Mouse (Mus musculus) stomach, embryonic 15.5 days (tissue): ENCODE data around the gene Slc1a2. TPM values are rescaled to one million over a fixed set of nuclear protein-coding genes. Genes with fewer than 3 reads are reported as not detected.

Experiments used
- ATAC-seq: fragments of 200-750 bp; cut with Nextera tagmentation; 2 replicates; pipeline ENCODE4 v1.8.0; 2017; ENCODE audit warnings: low read depth, moderate number of reproducible peaks, moderate TSS enrichment; ENCODE audit not compliant: insufficient read depth, low FRiP score
- H3K27ac ChIP-seq: fragments of 300-500 bp; sonication (generic); 2 replicates; pipeline ENCODE4 v1.5.1; 2015; ENCODE audit warnings: mild to moderate bottlenecking, inconsistent platforms
- H3K27me3 ChIP-seq: fragments of 300-500 bp; sonication (generic); replicated peaks from 2 replicates; pipeline ENCODE4 v1.6.1; 2015; ENCODE audit warnings: inconsistent platforms
- H3K36me3 ChIP-seq: fragments of 300-500 bp; sonication (generic); 2 replicates; pipeline ENCODE4 v1.6.1; 2015; ENCODE audit warnings: inconsistent platforms
- H3K4me1 ChIP-seq: fragments of 300-500 bp; sonication (generic); 2 replicates; pipeline ENCODE4 v1.6.1; 2015; ENCODE audit warnings: inconsistent platforms
- H3K4me2 ChIP-seq: fragments of 300-500 bp; sonication (generic); 2 replicates; pipeline ENCODE4 v1.6.1; 2015; ENCODE audit warnings: mild to moderate bottlenecking, inconsistent platforms
- H3K4me3 ChIP-seq: fragments of 300-500 bp; sonication (generic); replicated peaks from 2 replicates; pipeline ENCODE4 v1.5.1; 2015; ENCODE audit warnings: inconsistent platforms
- H3K9ac ChIP-seq: fragments of 300-500 bp; sonication (generic); 2 replicates; pipeline ENCODE4 v1.6.1; 2015; ENCODE audit warnings: inconsistent platforms
- H3K9me3 ChIP-seq: fragments of 300-500 bp; sonication (generic); 2 replicates; pipeline ENCODE4 v1.6.1; 2016; ENCODE audit warnings: inconsistent platforms
- WGBS: fragments of 180-500 bp; shearing (Covaris S2); methylation state at CpG from one replicate; pipeline ENCODE4 v1.1.7; 2015; 5-methylcytosine and 5-hydroxymethylcytosine counted together
- polyA plus RNA-seq: library from polyadenylated mRNA; unstranded; fragments of >200 nt; fragmentation: Nextera tagmentation; extraction: Ambion mirVana; gene quantifications from 2 replicates; pipeline ENCODE4 v1.2.1, GENCODE M21; 2015

Slc1a2 gene
- polyA plus RNA-seq, 1 experiment from 2014 or later = 0.36 TPM

- no peaks in the 10 kb centered on the region for H3K9me3 ChIP-seq
- no peak for ATAC-seq
- no peak overlapping the region for H3K4me2 ChIP-seq
- no peak overlapping the region for H3K4me3 ChIP-seq
- no peaks in the 10 kb centered on the region for H3K36me3 ChIP-seq
- no peak overlapping the region for H3K27ac ChIP-seq
- H3K4me1 ChIP-seq = no peaks in the 10 kb centered on the region
- no peaks in the 10 kb centered on the region for H3K27me3 ChIP-seq
- WGBS = 60% methylated on average over 2 of the region's 2 CpGs
- H3K9ac ChIP-seq = no peak overlapping the region
Measured at GRCm38 (mm10) chr2:102721859-102722258, 63.4 kb downstream of the Slc1a2 start.

GRCm38 (mm10) chr2:102725054-102725453 lies 66.6 kb downstream of the Slc1a2 start:
- Histone ChIP-seq H3K9ac (no peak overlapping the region), H3K36me3 (no peaks in the 10 kb centered on the region), H3K4me1 (no peaks in the 10 kb centered on the region), H3K4me2 (no peak overlapping the region), H3K4me3 (no peak overlapping the region), H3K27me3 (no peaks in the 10 kb centered on the region), H3K9me3 (no peaks in the 10 kb centered on the region), H3K27ac (no peak overlapping the region)
- ATAC-seq = no peak
- 69% methylated on average over 3 of the region's 3 CpGs for WGBS

GRCm38 (mm10) chr2:102730386-102730785 lies 71.9 kb downstream of the Slc1a2 start:
- no peaks in the 10 kb centered on the region for H3K36me3 ChIP-seq
- 78% methylated on average over 5 of the region's 5 CpGs for WGBS
- no peaks in the 10 kb centered on the region for H3K4me1 ChIP-seq
- no peak overlapping the region for H3K4me2 ChIP-seq
- H3K27ac ChIP-seq = no peak overlapping the region
- H3K4me3 ChIP-seq = no peak overlapping the region
- no peak overlapping the region for H3K9ac ChIP-seq
- ATAC-seq = no peak
- no peaks in the 10 kb centered on the region for H3K27me3 ChIP-seq
- no peaks in the 10 kb centered on the region for H3K9me3 ChIP-seq

GRCm38 (mm10) chr2:102730788-102731187 lies 72.3 kb downstream of the Slc1a2 start:
- Histone ChIP-seq H3K4me1 (no peaks in the 10 kb centered on the region), H3K27me3 (no peaks in the 10 kb centered on the region), H3K4me2 (no peak overlapping the region), H3K27ac (no peak overlapping the region), H3K36me3 (no peaks in the 10 kb centered on the region), H3K9me3 (no peaks in the 10 kb centered on the region), H3K4me3 (no peak overlapping the region), H3K9ac (no peak overlapping the region)
- WGBS = 82% methylated on average over 8 of the region's 8 CpGs
- ATAC-seq = no peak

GRCm38 (mm10) chr2:102733128-102733527 lies 74.7 kb downstream of the Slc1a2 start:
- Histone ChIP-seq H3K27me3 (no peaks in the 10 kb centered on the region), H3K36me3 (no peaks in the 10 kb centered on the region), H3K9me3 (no peaks in the 10 kb centered on the region), H3K4me3 (no peak overlapping the region), H3K4me1 (no peaks in the 10 kb centered on the region), H3K4me2 (no peak overlapping the region), H3K27ac (no peak overlapping the region), H3K9ac (no peak overlapping the region)
- WGBS = 80% methylated on average over 4 of the region's 4 CpGs
- no peak for ATAC-seq

GRCm38 (mm10) chr2:102734055-102734454 lies 75.6 kb downstream of the Slc1a2 start:
- Histone ChIP-seq H3K27me3 (no peaks in the 10 kb centered on the region), H3K4me1 (no peaks in the 10 kb centered on the region), H3K4me2 (no peak overlapping the region), H3K9me3 (no peaks in the 10 kb centered on the region), H3K27ac (no peak overlapping the region), H3K4me3 (no peak overlapping the region), H3K36me3 (no peaks in the 10 kb centered on the region), H3K9ac (no peak overlapping the region)
- 78% methylated on average over 3 of the region's 3 CpGs for WGBS
- ATAC-seq = no peak

- no peak for ATAC-seq
- H3K4me2 ChIP-seq = no peak overlapping the region
- WGBS = 66% methylated on average over 2 of the region's 2 CpGs
- no peaks in the 10 kb centered on the region for H3K9me3 ChIP-seq
- no peaks in the 10 kb centered on the region for H3K27me3 ChIP-seq
- no peak overlapping the region for H3K4me3 ChIP-seq
- H3K4me1 ChIP-seq = no peaks in the 10 kb centered on the region
- no peak overlapping the region for H3K27ac ChIP-seq
- H3K9ac ChIP-seq = no peak overlapping the region
- H3K36me3 ChIP-seq = no peaks in the 10 kb centered on the region
Measured at GRCm38 (mm10) chr2:102735031-102735430, 76.6 kb downstream of the Slc1a2 start.

GRCm38 (mm10) chr2:102735811-102736210 lies 77.4 kb downstream of the Slc1a2 start:
- Histone ChIP-seq H3K4me1 (no peaks in the 10 kb centered on the region), H3K27ac (no peak overlapping the region), H3K36me3 (no peaks in the 10 kb centered on the region), H3K27me3 (no peaks in the 10 kb centered on the region), H3K9me3 (no peaks in the 10 kb centered on the region), H3K4me2 (no peak overlapping the region), H3K4me3 (no peak overlapping the region), H3K9ac (no peak overlapping the region)
- ATAC-seq = no peak
- 91% methylated on average over 9 of the region's 9 CpGs for WGBS

GRCm38 (mm10) chr2:102736490-102736889 lies 78.0 kb downstream of the Slc1a2 start:
- Histone ChIP-seq H3K4me1 (no peaks in the 10 kb centered on the region), H3K4me3 (no peak overlapping the region), H3K27ac (no peak overlapping the region), H3K4me2 (no peak overlapping the region), H3K27me3 (no peaks in the 10 kb centered on the region), H3K9me3 (no peaks in the 10 kb centered on the region), H3K9ac (no peak overlapping the region), H3K36me3 (no peaks in the 10 kb centered on the region)
- no peak for ATAC-seq
- WGBS = 78% methylated on average over 5 of the region's 5 CpGs

GRCm38 (mm10) chr2:102738852-102739251 lies 80.4 kb downstream of the Slc1a2 start:
- 82% methylated on average over 1 of the region's 1 CpGs for WGBS
- Histone ChIP-seq H3K9me3 (no peaks in the 10 kb centered on the region), H3K27me3 (no peaks in the 10 kb centered on the region), H3K36me3 (no peaks in the 10 kb centered on the region), H3K9ac (no peak overlapping the region), H3K4me1 (no peaks in the 10 kb centered on the region), H3K4me2 (no peak overlapping the region), H3K27ac (no peak overlapping the region), H3K4me3 (no peak overlapping the region)
- no peak for ATAC-seq

GRCm38 (mm10) chr2:102742685-102743084 lies 84.2 kb downstream of the Slc1a2 start:
- H3K4me2 ChIP-seq = no peak overlapping the region
- WGBS = 66% methylated on average over 5 of the region's 5 CpGs
- H3K4me1 ChIP-seq = no peaks in the 10 kb centered on the region
- no peak overlapping the region for H3K9ac ChIP-seq
- no peaks in the 10 kb centered on the region for H3K9me3 ChIP-seq
- no peak overlapping the region for H3K4me3 ChIP-seq
- no peak for ATAC-seq
- no peaks in the 10 kb centered on the region for H3K36me3 ChIP-seq
- no peaks in the 10 kb centered on the region for H3K27me3 ChIP-seq
- H3K27ac ChIP-seq = no peak overlapping the region

- Histone ChIP-seq H3K9me3 (no peaks in the 10 kb centered on the region), H3K27ac (no peak overlapping the region), H3K4me1 (no peaks in the 10 kb centered on the region), H3K4me2 (no peak overlapping the region), H3K9ac (no peak overlapping the region), H3K4me3 (no peak overlapping the region), H3K36me3 (no peaks in the 10 kb centered on the region), H3K27me3 (no peaks in the 10 kb centered on the region)
- WGBS = 59% methylated on average over 10 of the region's 10 CpGs
- no peak for ATAC-seq
Measured at GRCm38 (mm10) chr2:102743918-102744696, 85.6 kb downstream of the Slc1a2 start.
